Mouse (Mus musculus) cortical plate, adult 2 months (tissue): ENCODE results near the gene Pdcl. TPM values are rescaled to one million over a fixed set of nuclear protein-coding genes. Genes with fewer than 3 reads are reported as not detected.

ENCODE experiments used
- H3K27ac ChIP-seq: fragments of 200-500 bp; 2 replicates; pipeline ENCODE4 v1.5.1; 2012; ENCODE audit warnings: low read length, control low read depth, inconsistent platforms; ENCODE audit not compliant: insufficient read depth
- H3K4me1 ChIP-seq: fragments of 200-500 bp; 2 replicates; pipeline ENCODE4 v1.6.1; 2011; ENCODE audit warnings: low read length; ENCODE audit not compliant: control insufficient read depth, insufficient read depth
- H3K4me3 ChIP-seq: fragments of 200-500 bp; 2 replicates; pipeline ENCODE4 v1.5.1; 2011; ENCODE audit warnings: mild to moderate bottlenecking, low read length, control low read depth; ENCODE audit not compliant: insufficient read depth
- CTCF ChIP-seq: fragments of 200-500 bp; IDR thresholded peaks from 2 replicates; pipeline ENCODE4 v1.5.1; 2011; ENCODE audit warnings: mild to moderate bottlenecking, control low read depth, low read length; ENCODE audit not compliant: insufficient read depth; ENCODE audit errors: extremely low read depth
- POLR2A ChIP-seq: fragments of 200-500 bp; IDR thresholded peaks from 2 replicates; pipeline ENCODE4 v1.6.1; 2011; ENCODE audit warnings: mild to moderate bottlenecking, low read length, control low read depth; ENCODE audit not compliant: insufficient read depth; ENCODE audit errors: extremely low read depth
- polyA plus RNA-seq: library from polyadenylated mRNA; depleted of rRNA; stranded (reverse); fragments of >200 nt; gene quantifications from 2 replicates; pipeline ENCODE4 v1.2.3, GENCODE M21; 2012; rRNA removed

The Pdcl gene
- polyA plus RNA-seq, 1 experiment: 22.1 TPM

- TF ChIP-seq CTCF (no peak), POLR2A (no peak)
- Histone ChIP-seq H3K4me3 (no peak overlapping the region), H3K27ac (no peak overlapping the region), H3K4me1 (no peaks in the 10 kb centered on the region)
These were observed 25.8 kb downstream of the Pdcl start for GRCm38 (mm10) chr2:37333321-37333720.

DNA sequence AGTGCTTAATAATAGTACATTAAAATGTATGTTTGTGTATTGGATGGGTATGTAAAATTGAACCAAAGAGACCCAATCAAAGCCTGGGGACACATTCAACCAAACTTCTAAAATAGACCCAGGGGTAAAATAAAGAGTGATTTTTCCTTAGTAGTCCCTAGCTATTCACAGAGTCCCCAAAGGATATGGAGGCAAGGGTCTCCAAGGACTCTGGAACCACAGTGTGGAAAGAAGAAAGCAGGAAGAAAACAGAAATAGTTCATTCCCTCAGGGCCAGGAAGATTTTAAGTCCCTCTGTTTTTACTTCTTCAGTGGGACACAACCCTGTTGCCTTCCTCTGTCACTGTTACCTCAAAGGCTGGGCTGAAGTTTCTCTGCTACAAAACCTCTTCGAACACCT, 32.9 kb downstream of the Pdcl start, which contains the start of gene Olfr368:
Olfr368 (plus strand) TSS at position 301 of the 400 bp plus-strand sequence.
- Histone ChIP-seq H3K4me1 (no peaks in the 10 kb centered on the region), H3K27ac (no peak within 1 kb of the TSS), H3K4me3 (no peak within 1 kb of the TSS)
- no peak for TF ChIP-seq POLR2A
- no peak for TF ChIP-seq CTCF

Other genes starting within 250 kb of the Pdcl start
- gene Olfr362, start 241.4 kb downstream of the Pdcl start, polyA plus RNA-seq: not detected in 2 replicates
- gene Olfr364-ps1, start 220.0 kb downstream of the Pdcl start, polyA plus RNA-seq: not detected in 2 replicates
- gene Olfr365, start 171.1 kb downstream of the Pdcl start, polyA plus RNA-seq: not detected in 2 replicates
- gene Olfr366, start 147.8 kb downstream of the Pdcl start, polyA plus RNA-seq: not detected in 2 replicates
- gene Olfr368, start 32.8 kb downstream of the Pdcl start, polyA plus RNA-seq: not detected in 2 replicates
- gene Rc3h2, start 63.6 kb upstream of the Pdcl start, polyA plus RNA-seq: 25.2 and 25.5 TPM in 2 replicates
- gene Zbtb26, start 83.8 kb upstream of the Pdcl start, polyA plus RNA-seq: 5.7 and 5.8 TPM in 2 replicates
- 7.2 and 7.7 TPM in 2 replicates for gene Zbtb6, start 83.8 kb upstream of the Pdcl start, polyA plus RNA-seq
- 41.7 and 42.6 TPM in 2 replicates for gene Rabgap1, start 83.9 kb upstream of the Pdcl start, polyA plus RNA-seq
- gene Gpr21, start 157.0 kb upstream of the Pdcl start, polyA plus RNA-seq: 1.8 and 2.8 TPM in 2 replicates